Mouse (Mus musculus) spleen, adult 2 months (tissue): ENCODE data around the gene Mmab.

Experiments used
- CTCF ChIP-seq: fragments of 200-500 bp; IDR thresholded peaks from 2 replicates; pipeline ENCODE4 v1.5.1; 2011; ENCODE audit warnings: mild to moderate bottlenecking, inconsistent platforms; ENCODE audit not compliant: insufficient read depth, insufficient read length, insufficient replicate concordance; ENCODE audit errors: extremely low read depth
- POLR2A ChIP-seq: fragments of 200-500 bp; IDR thresholded peaks from 2 replicates; pipeline ENCODE4 v1.6.1; 2011; ENCODE audit warnings: low read depth, low read length, inconsistent platforms

DNA sequence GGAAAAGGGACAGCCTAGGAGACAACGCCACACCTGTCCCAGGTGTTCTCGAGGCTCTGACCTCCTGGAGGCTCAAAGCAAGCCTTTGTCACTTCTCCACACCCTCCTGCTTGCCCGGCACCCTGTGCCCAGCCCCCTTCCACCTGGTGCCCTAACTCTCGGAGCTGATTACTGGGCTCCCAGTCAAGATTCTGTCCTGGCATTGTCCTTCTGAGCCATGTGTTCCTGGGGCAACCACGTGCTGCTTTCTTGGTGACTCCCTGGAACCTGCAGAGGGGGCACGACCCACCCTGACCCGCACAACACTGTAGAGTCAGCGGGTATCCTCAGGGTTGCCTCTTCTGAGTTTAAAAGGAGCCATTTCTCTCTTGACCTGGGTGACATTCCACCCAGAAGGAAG lies 9.5 kb downstream of the Mmab start:
- TF ChIP-seq POLR2A (no peak), CTCF (no peak)
